ENCODE assay signal across 18 mouse cellular contexts in genomic region chr3:34646169-34646568, GRCm38 (mm10). TPM values are rescaled to one million over a fixed set of nuclear protein-coding genes. Genes with fewer than 3 reads are reported as not detected.
DNase-seq lines count a peak whose midpoint lies in the region; ATAC-seq and TF ChIP-seq lines count a peak whose summit lies in the region.
"Had no signal": no experiment of that assay in that cellular context is flagged by ENCODE, and none has a peak within 500 bp of the region (broad histone marks: within the 10 kb centered on the region; RNA-seq: fewer than 3 reads in every experiment).

No protein-coding gene starts in this region.

- H3K9ac ChIP-seq in ES-E14 (ENCODE audit: insufficient read depth, low read depth, low read length, poor library complexity, severe bottlenecking), result no peak overlapping the region
- no peak overlapping the region for H3K9ac ChIP-seq in hindbrain, embryonic 13.5 days
- H3K9ac ChIP-seq in neural tube, embryonic 13.5 days, result no peak overlapping the region
- no peak overlapping the region for H3K9ac ChIP-seq in heart, adult 2 months (ENCODE audit: low read depth, low read length)
- H3K9ac ChIP-seq: heart, embryonic 13.5 days; stomach, embryonic 15.5 days had no signal

- H3K4me3 ChIP-seq in ES-E14 (ENCODE audit: insufficient read depth in 1 of 2, low read depth in 1 of 2, low read length in 2 of 2, poor library complexity in 1 of 2, severe bottlenecking in 1 of 2), result peak overlapping the region in 1 of 2 experiments; percentile 6; a peak in 1 of 4 replicates
- no peak overlapping the region for H3K4me3 ChIP-seq in hindbrain, embryonic 13.5 days
- no peak overlapping the region for H3K4me3 ChIP-seq in neural tube, embryonic 13.5 days
- no peak overlapping the region for H3K4me3 ChIP-seq in heart, adult 2 months
- H3K4me3 ChIP-seq: erythroblast, embryonic 14.5 days; heart, embryonic 13.5 days; megakaryocyte, embryonic 14.5 days; stomach, embryonic 15.5 days had no signal

- no peak for TF ChIP-seq CTCF in heart, adult 2 months (IDR thresholded peaks at IDR 0.05)

- no peaks in the 10 kb centered on the region for H3K79me2 ChIP-seq in heart, adult 2 months (replicated peaks; ENCODE audit: control insufficient read depth, insufficient read depth, low read length)

- TF ChIP-seq POLR2A in heart, adult 2 months (IDR thresholded peaks at IDR 0.05; ENCODE audit: insufficient read depth, low read depth, low read length), result no peak

- 3% methylated on average over 10 of the region's 10 CpGs for WGBS in hindbrain, embryonic 13.5 days
- 6% methylated on average over 10 of the region's 10 CpGs for WGBS in neural tube, embryonic 13.5 days
- 9% methylated on average over 10 of the region's 10 CpGs for WGBS in heart, adult 2 months

- peaks cover 4 to 7% of the 10 kb centered on the region in 2 experiments; a peak in 3 of 4 replicates for H3K4me1 ChIP-seq in ES-E14 (ENCODE audit: control insufficient read depth in 2 of 2, insufficient read depth in 2 of 2, low read length in 2 of 2, poor library complexity in 1 of 2)
- H3K4me1 ChIP-seq in hindbrain, embryonic 13.5 days (replicated peaks), result peaks cover 60% of the 10 kb centered on the region
- H3K4me1 ChIP-seq in neural tube, embryonic 13.5 days (replicated peaks), result peaks cover 64% of the 10 kb centered on the region
- H3K4me1 ChIP-seq in heart, adult 2 months (ENCODE audit: control insufficient read depth, insufficient read depth, low read length), result no peaks in the 10 kb centered on the region

- in situ Hi-C loops in ES-E14 (cut with MboI; ENCODE audit: low sequenced_read_pairs in 2 of 2, unreplicated experiment in 2 of 2), result no loop called here

- intact Hi-C loops in heart, adult 2 months (cut with DNase I), result loop anchor here (10.0 kb wide), 1 partner anchor 411 kb away; no protein-coding TSS in a partner anchor

- no peaks in the 10 kb centered on the region for H3K9me3 ChIP-seq in ES-E14 (ENCODE audit: control insufficient read depth, insufficient read depth, low read depth, low read length)
- H3K9me3 ChIP-seq in hindbrain, embryonic 13.5 days, result no peaks in the 10 kb centered on the region
- no peaks in the 10 kb centered on the region for H3K9me3 ChIP-seq in neural tube, embryonic 13.5 days
- H3K9me3 ChIP-seq: heart, embryonic 13.5 days; stomach, embryonic 15.5 days had no signal

- no peak for TF ChIP-seq EP300 in heart, adult 2 months (IDR thresholded peaks at IDR 0.05; ENCODE audit: insufficient read depth, low read depth, low read length)

- H3K4me2 ChIP-seq in hindbrain, embryonic 13.5 days, result peak overlapping the region; percentile 3; the same call in 1 of the 2 replicates
- H3K4me2 ChIP-seq in neural tube, embryonic 13.5 days, result peak overlapping the region; percentile 11; the same call in 1 of the 2 replicates
- H3K4me2 ChIP-seq: heart, embryonic 13.5 days; stomach, embryonic 15.5 days had no signal

- no peak for DNase-seq in ES-E14 (ENCODE audit: low read depth, low spot score)
- DNase-seq in embryo, embryonic 11 days, result peak; percentile 57
- no peak for DNase-seq in spleen, postnatal 36 days (ENCODE audit: low spot score in 2 of 2)
- no peak for DNase-seq in heart, adult 2 months
- no peak for DNase-seq in left cerebral cortex, adult 8-10 months (ENCODE audit: low spot score in 2 of 2)
- DNase-seq: adrenal gland, postnatal 25 days; gastrocnemius, postnatal 10 days; layer of hippocampus, postnatal 36 days; lung, adult 18-20 months; right cerebral cortex, postnatal 4 days; thymus, postnatal 36 days had no signal

- no peak for ATAC-seq in hindbrain, embryonic 13.5 days (ENCODE audit: low FRiP score)
- no peak for ATAC-seq in neural tube, embryonic 13.5 days (ENCODE audit: low read depth)

- peaks cover 6% of the 10 kb centered on the region for H3K36me3 ChIP-seq in ES-E14 (ENCODE audit: control insufficient read depth, insufficient read depth, low read length, poor library complexity, severe bottlenecking)
- H3K36me3 ChIP-seq in hindbrain, embryonic 13.5 days, result no peaks in the 10 kb centered on the region
- no peaks in the 10 kb centered on the region for H3K36me3 ChIP-seq in neural tube, embryonic 13.5 days
- H3K36me3 ChIP-seq in heart, adult 2 months (ENCODE audit: control insufficient read depth, insufficient read depth, low read length), result no peaks in the 10 kb centered on the region; the same call in 1 of the 2 replicates
- H3K36me3 ChIP-seq: heart, embryonic 13.5 days; stomach, embryonic 15.5 days had no signal

- H3K27ac ChIP-seq in ES-E14 (ENCODE audit: insufficient read depth, low read depth, low read length, poor library complexity, severe bottlenecking), result no peak overlapping the region
- H3K27ac ChIP-seq in hindbrain, embryonic 13.5 days, result no peak overlapping the region
- H3K27ac ChIP-seq in neural tube, embryonic 13.5 days (replicated peaks), result no peak overlapping the region
- no peak overlapping the region for H3K27ac ChIP-seq in heart, adult 2 months
- H3K27ac ChIP-seq: heart, embryonic 13.5 days; stomach, embryonic 15.5 days had no signal

- H3K27me3 ChIP-seq in hindbrain, embryonic 13.5 days, result peaks cover 73% of the 10 kb centered on the region
- peaks cover 83% of the 10 kb centered on the region for H3K27me3 ChIP-seq in neural tube, embryonic 13.5 days
- peaks cover 38% of the 10 kb centered on the region for H3K27me3 ChIP-seq in heart, adult 2 months (ENCODE audit: control insufficient read depth, insufficient read depth, low read length)

TF ChIP-seq in ES-E14, 5 proteins besides CTCF, POLR2A, EP300 and RAD21:
- TF ChIP-seq CHD2 (IDR thresholded peaks at IDR 0.05; ENCODE audit: low read depth, low read length), result no peak
- peak; percentile 8; the same call in 1 of the 2 replicates for TF ChIP-seq ZNF384 (IDR thresholded peaks at IDR 0.05; ENCODE audit: low read depth, low read length)

RNA-seq across cellular contexts. Expression of gene Sox2, which starts 4.0 kb away (rescaled TPM):
- 175 and 179 TPM in 2 replicates for total RNA-seq in ES-E14 (2012; rRNA removed)
- 16.9 and 19.2 TPM in 2 replicates for polyA plus RNA-seq in hindbrain, embryonic 13.5 days (2015; fragmentation: Nextera tagmentation; extraction: Ambion mirVana)
- 20.9 TPM in 2 replicates for polyA plus RNA-seq in neural tube, embryonic 13.5 days (2015; fragmentation: Nextera tagmentation; extraction: Ambion mirVana)
- not detected for total RNA-seq in heart, adult 2 months (2021)
- polyA plus RNA-seq in heart, adult 2 months (2012; rRNA removed), result 0.66 TPM in 1 of 2 replicates, not detected in the other
- total RNA-seq in left cerebral cortex, adult 8-10 months (2022), result 10 to 100 TPM; 37.0 to 44.0 (median 39.2) TPM
- polyA plus RNA-seq: erythroblast, embryonic 14.5 days; kidney, embryonic 16.5 days had no signal

Comparison
In these comparisons a context has a peak if more than half of its experiments do, and no peak if none do; other contexts are left out.
1. RNA of gene Sox2, which starts 4.0 kb away (total RNA-seq): 175 to 179 TPM in ES-E14 and 37.0 to 44.0 TPM in left cerebral cortex, adult 8-10 months; not detected in heart, adult 2 months; every median in the first group is over 10 times any median in the second.